Mouse (Mus musculus) gastrocnemius, adult 2 months (tissue): ENCODE results near the gene Zbtb20. TPM values are rescaled to one million over a fixed set of nuclear protein-coding genes. Genes with fewer than 3 reads are reported as not detected.

Experiments
- DNase-seq: peaks from one replicate; pipeline ENCODE4 v3.0.0; 2022
- H3K27ac ChIP-seq: fragments of 200-600 bp; 2 replicates; pipeline ENCODE4 v1.8.1; 2022; ENCODE audit warnings: mild to moderate bottlenecking
- H3K4me3 ChIP-seq: fragments of 200-600 bp; 2 replicates; pipeline ENCODE4 v1.8.1; 2022; ENCODE audit warnings: mild to moderate bottlenecking, moderate library complexity
- CTCF ChIP-seq: fragments of 200-600 bp; IDR thresholded peaks from 2 replicates; pipeline ENCODE4 v1.8.1; 2022; ENCODE audit warnings: antibody characterized with exemption, mild to moderate bottlenecking, moderate library complexity
- intact Hi-C: fragments of 180-260 bp; cut with DNase I; formaldehyde crosslinking; loops from one replicate; pipeline ENCODE4 v1.15.1; 2025
- total RNA-seq, 2 experiments: library from RNA; stranded (reverse); gene quantifications; 2 replicates each; pipeline ENCODE4 v1.2.3; 2021

Zbtb20 gene
- total RNA-seq, 2 experiments from 2014 or later = 87.2 to 104 TPM

- no peak for DNase-seq
- H3K27ac ChIP-seq = peak overlapping the region; percentile 82
- no peak overlapping the region for H3K4me3 ChIP-seq
- TF ChIP-seq CTCF = no peak
- intact Hi-C loops = no loop called here
Observed at GRCm38 (mm10) chr16:43454370-43454934, 578.8 kb downstream of the Zbtb20 start.

GRCm38 (mm10) chr16:43456446-43457172 is 580.9 kb downstream of the Zbtb20 start:
- no peak for TF ChIP-seq CTCF

GRCm38 (mm10) chr16:43457814-43458213 is 582.1 kb downstream of the Zbtb20 start:
- intact Hi-C loops = no loop called here
- Histone ChIP-seq H3K4me3 (peak overlapping the region; percentile 44), H3K27ac (peak overlapping the region; percentile 82)
- no peak for TF ChIP-seq CTCF
- DNase-seq = no peak

More at GRCm38 (mm10) chr16:43456446-43457172, 580.9 kb downstream of the Zbtb20 start:
- Histone ChIP-seq H3K27ac (peak overlapping the region; percentile 82), H3K4me3 (peak overlapping the region; percentile 36)
- DNase-seq = no peak
- intact Hi-C loops = no loop called here

- TF ChIP-seq CTCF = no peak
- peak; percentile 57 for DNase-seq
- intact Hi-C loops = no loop called here
- Histone ChIP-seq H3K4me3 (peak overlapping the region; percentile 44), H3K27ac (peak overlapping the region; percentile 82)
Observed at GRCm38 (mm10) chr16:43458726-43459223, 583.1 kb downstream of the Zbtb20 start.

GRCm38 (mm10) chr16:43461745-43462378 is 586.2 kb downstream of the Zbtb20 start:
- DNase-seq = no peak
- H3K4me3 ChIP-seq = no peak overlapping the region
- peak overlapping the region; percentile 83; the same call in 1 of the 2 replicates for H3K27ac ChIP-seq
- TF ChIP-seq CTCF = no peak
- intact Hi-C loops = no loop called here

- intact Hi-C loops = no loop called here
- peak overlapping the region; percentile 83 for H3K27ac ChIP-seq
- 0 out of 2 replicates have a peak overlapping the region, but pooled peaks have one; percentile 7 for H3K4me3 ChIP-seq
- DNase-seq = peak; percentile 35
- TF ChIP-seq CTCF = no peak
Observed at GRCm38 (mm10) chr16:43462470-43463455, 587.1 kb downstream of the Zbtb20 start.

- H3K27ac ChIP-seq = peak overlapping the region; percentile 83
- DNase-seq = peak; percentile 43
- no peak for TF ChIP-seq CTCF
- peak overlapping the region; percentile 46 for H3K4me3 ChIP-seq
- intact Hi-C loops = no loop called here
Observed at GRCm38 (mm10) chr16:43463684-43464475, 588.2 kb downstream of the Zbtb20 start.

GRCm38 (mm10) chr16:43464476-43465080 is 588.9 kb downstream of the Zbtb20 start:
- no peak for TF ChIP-seq CTCF
- intact Hi-C loops = loop anchor here (5.0 kb wide), 2 partner anchors 38 to 108 kb away; no protein-coding TSS in a partner anchor
- H3K4me3 ChIP-seq = peak overlapping the region; percentile 46
- H3K27ac ChIP-seq = peak overlapping the region; percentile 83
- DNase-seq = peak; percentile 76

- H3K4me3 ChIP-seq = peak overlapping the region; percentile 46
- intact Hi-C loops = loop anchor here (5.0 kb wide), 2 partner anchors 37 to 107 kb away; no protein-coding TSS in a partner anchor
- TF ChIP-seq CTCF = no peak
- no peak for DNase-seq
- H3K27ac ChIP-seq = peak overlapping the region; percentile 83
Observed at GRCm38 (mm10) chr16:43465368-43465839, 589.7 kb downstream of the Zbtb20 start.

- no peak; the same call in 1 of the 2 replicates for TF ChIP-seq CTCF
- intact Hi-C loops = loop anchor here (5.0 kb wide), 2 partner anchors 36 to 106 kb away; no protein-coding TSS in a partner anchor
- H3K4me3 ChIP-seq = no peak overlapping the region
- peak overlapping the region; percentile 83 for H3K27ac ChIP-seq
- DNase-seq = no peak
Observed at GRCm38 (mm10) chr16:43465921-43466748, 590.5 kb downstream of the Zbtb20 start.
